Mouse (Mus musculus) hindbrain, postnatal 0 days (tissue): Measurements from ENCODE around the gene Qrich1. TPM values are rescaled to one million over a fixed set of nuclear protein-coding genes. Genes with fewer than 3 reads are reported as not detected.

Experiments used
- ATAC-seq: fragments of 200-750 bp; cut with Nextera tagmentation; 2 replicates; pipeline ENCODE4 v1.8.0; 2017; ENCODE audit warnings: mild to moderate bottlenecking, moderate TSS enrichment, moderate library complexity
- DNase-seq: peaks from one replicate; pipeline ENCODE4 v3.0.0-alpha.2; 2015; ENCODE audit warnings: low spot score
- H3K27ac ChIP-seq: fragments of 300-500 bp; sonication (generic); 2 replicates; pipeline ENCODE4 v1.5.1; 2014; ENCODE audit warnings: mild to moderate bottlenecking
- H3K27me3 ChIP-seq: fragments of 300-500 bp; sonication (generic); 2 replicates; pipeline ENCODE4 v1.6.1; 2014; ENCODE audit warnings: low read length, mixed read lengths; ENCODE audit not compliant: insufficient read depth
- H3K36me3 ChIP-seq: fragments of 300-500 bp; sonication (generic); 2 replicates; pipeline ENCODE4 v1.6.1; 2014; ENCODE audit warnings: low read length, mixed read lengths; ENCODE audit not compliant: insufficient read depth
- H3K4me1 ChIP-seq: fragments of 300-500 bp; sonication (generic); 2 replicates; pipeline ENCODE4 v1.6.1; 2014; ENCODE audit warnings: antibody characterized with exemption, low read length, mixed read lengths; ENCODE audit not compliant: insufficient read depth
- H3K4me2 ChIP-seq: fragments of 300-500 bp; sonication (generic); 2 replicates; pipeline ENCODE4 v1.6.1; 2014; ENCODE audit warnings: low read depth, mild to moderate bottlenecking, low read length, moderate library complexity, mixed read lengths
- H3K4me3 ChIP-seq: fragments of 300-500 bp; sonication (generic); 2 replicates; pipeline ENCODE4 v1.5.1; 2014; ENCODE audit warnings: low read length
- H3K9ac ChIP-seq: fragments of 300-500 bp; sonication (generic); replicated peaks from 2 replicates; pipeline ENCODE4 v1.6.1; 2014; ENCODE audit warnings: mild to moderate bottlenecking, low read length, moderate library complexity, mixed read lengths
- H3K9me3 ChIP-seq: fragments of 300-500 bp; sonication (generic); 2 replicates; pipeline ENCODE4 v1.6.1; 2016; ENCODE audit warnings: low read length, mixed read lengths
- CTCF ChIP-seq: IDR thresholded peaks from 2 replicates; pipeline ENCODE4 v1.5.1; 2016; ENCODE audit warnings: antibody characterized with exemption, control low read depth, low read depth
- WGBS: fragments of 180-500 bp; shearing (Covaris S2); extraction: QIAGEN DNeasy Blood & Tissue Kit; methylation state at CpG from one replicate; pipeline ENCODE4 v1.1.7; 2014; 5-methylcytosine and 5-hydroxymethylcytosine counted together
- polyA plus RNA-seq: library from polyadenylated mRNA; unstranded; fragments of >200 nt; fragmentation: Nextera tagmentation; extraction: Ambion mirVana; gene quantifications from 2 replicates; pipeline ENCODE4 v1.2.1, GENCODE M21; 2015
- total RNA-seq: library from RNA; depleted of rRNA; stranded (reverse); fragments of >200 nt; gene quantifications from 2 replicates; pipeline ENCODE4 v1.2.3, GENCODE M21; 2014

The Qrich1 gene
- total and polyA plus RNA-seq, 2 experiments from 2014 or later, result 98.7 to 226 TPM

GRCm38 (mm10) chr9:108578545-108579343 is 62.1 kb downstream of the Qrich1 start, which contains the start of gene Wdr6:
Wdr6 (minus strand) TSS chr9:108578739.
- H3K9me3 ChIP-seq, result no peaks in the 10 kb centered on the region
- H3K4me2 ChIP-seq, result peak within 1 kb of the TSS; percentile 81
- peak within 1 kb of the TSS; percentile 71 for H3K4me3 ChIP-seq
- no peaks in the 10 kb centered on the region for H3K27me3 ChIP-seq
- peak within 1 kb of the TSS; percentile 98 for H3K27ac ChIP-seq
- DNase-seq (peak; percentile 98), ATAC-seq (peak; percentile 98)
- TF ChIP-seq CTCF, result no peak
- peaks cover 22% of the 10 kb centered on the region for H3K36me3 ChIP-seq
- H3K4me1 ChIP-seq, result peaks cover 19% of the 10 kb centered on the region
- WGBS, result 4% methylated on average over 51 of the region's 51 CpGs
- H3K9ac ChIP-seq, result peak within 1 kb of the TSS; percentile 96

- Histone ChIP-seq H3K36me3 (peaks cover 18% of the 10 kb centered on the region), H3K27ac (peak overlapping the region; percentile 98), H3K4me1 (peaks cover 19% of the 10 kb centered on the region), H3K9ac (peak overlapping the region; percentile 96), H3K4me2 (peak overlapping the region; percentile 81), H3K27me3 (no peaks in the 10 kb centered on the region), H3K4me3 (peak overlapping the region; percentile 71; the same call in 1 of the 2 replicates), H3K9me3 (no peaks in the 10 kb centered on the region)
- 58% methylated on average over 5 of the region's 5 CpGs for WGBS
- no peak for DNase-seq
- no peak for ATAC-seq
- TF ChIP-seq CTCF, result no peak
Observed at GRCm38 (mm10) chr9:108579344-108579690, 62.7 kb downstream of the Qrich1 start.

GRCm38 (mm10) chr9:108587571-108588180 is 71.1 kb downstream of the Qrich1 start:
- 1% methylated on average over 14 of the region's 14 CpGs for WGBS
- no peaks in the 10 kb centered on the region for H3K27me3 ChIP-seq
- H3K9me3 ChIP-seq, result no peaks in the 10 kb centered on the region
- DNase-seq (peak; percentile 95), ATAC-seq (peak; percentile 97)
- peak overlapping the region; percentile 52 for H3K4me2 ChIP-seq
- H3K36me3 ChIP-seq, result no peaks in the 10 kb centered on the region
- peaks cover 32% of the 10 kb centered on the region for H3K4me1 ChIP-seq
- TF ChIP-seq CTCF, result no peak
- H3K4me3 ChIP-seq, result 0 out of 2 replicates have a peak overlapping the region, but pooled peaks have one; percentile 14
- H3K9ac ChIP-seq, result peak overlapping the region; percentile 35; the same call in 1 of the 2 replicates
- peak overlapping the region; percentile 95 for H3K27ac ChIP-seq

GRCm38 (mm10) chr9:108589229-108589628 is 72.6 kb downstream of the Qrich1 start:
- no peak for ATAC-seq
- H3K27me3 ChIP-seq, result no peaks in the 10 kb centered on the region
- no peaks in the 10 kb centered on the region for H3K36me3 ChIP-seq
- peak; percentile 65 for TF ChIP-seq CTCF
- H3K4me1 ChIP-seq, result peaks cover 32% of the 10 kb centered on the region
- H3K9me3 ChIP-seq, result no peaks in the 10 kb centered on the region
- 66% methylated on average over 5 of the region's 5 CpGs for WGBS
- H3K4me3 ChIP-seq, result no peak overlapping the region
- peak overlapping the region; percentile 95 for H3K27ac ChIP-seq
- DNase-seq, result peak; percentile 71
- H3K4me2 ChIP-seq, result no peak overlapping the region
- no peak overlapping the region for H3K9ac ChIP-seq

- WGBS, result 55% methylated on average over 4 of the region's 4 CpGs
- DNase-seq, result peak; percentile 40
- no peak overlapping the region for H3K9ac ChIP-seq
- no peaks in the 10 kb centered on the region for H3K9me3 ChIP-seq
- no peak overlapping the region for H3K4me2 ChIP-seq
- H3K27me3 ChIP-seq, result no peaks in the 10 kb centered on the region
- H3K27ac ChIP-seq, result no peak overlapping the region
- peaks cover 32% of the 10 kb centered on the region for H3K4me1 ChIP-seq
- H3K36me3 ChIP-seq, result no peaks in the 10 kb centered on the region
- no peak overlapping the region for H3K4me3 ChIP-seq
- ATAC-seq, result no peak
- no peak for TF ChIP-seq CTCF
Observed at GRCm38 (mm10) chr9:108591462-108591861, 74.9 kb downstream of the Qrich1 start.

- H3K36me3 ChIP-seq, result no peaks in the 10 kb centered on the region
- H3K27ac ChIP-seq, result no peak overlapping the region
- ATAC-seq, result no peak
- H3K4me3 ChIP-seq, result no peak overlapping the region
- H3K27me3 ChIP-seq, result no peaks in the 10 kb centered on the region
- 0 out of 2 replicates have a peak, but pooled peaks cover 5% of the 10 kb centered on the region for H3K4me1 ChIP-seq
- TF ChIP-seq CTCF, result no peak
- H3K9me3 ChIP-seq, result no peaks in the 10 kb centered on the region
- no peak overlapping the region for H3K9ac ChIP-seq
- WGBS, result 90% methylated on average over 3 of the region's 3 CpGs
- H3K4me2 ChIP-seq, result no peak overlapping the region
- DNase-seq, result no peak
Observed at GRCm38 (mm10) chr9:108594354-108594753, 77.7 kb downstream of the Qrich1 start.
